Mouse (Mus musculus): Measurements from ENCODE around the gene Jakmip3. TPM values are rescaled to one million over a fixed set of nuclear protein-coding genes. Genes with fewer than 3 reads are reported as not detected.

Jakmip3 gene
- polyA plus RNA-seq, 1 experiment from 2014 or later, result 0.59 TPM

DNA sequence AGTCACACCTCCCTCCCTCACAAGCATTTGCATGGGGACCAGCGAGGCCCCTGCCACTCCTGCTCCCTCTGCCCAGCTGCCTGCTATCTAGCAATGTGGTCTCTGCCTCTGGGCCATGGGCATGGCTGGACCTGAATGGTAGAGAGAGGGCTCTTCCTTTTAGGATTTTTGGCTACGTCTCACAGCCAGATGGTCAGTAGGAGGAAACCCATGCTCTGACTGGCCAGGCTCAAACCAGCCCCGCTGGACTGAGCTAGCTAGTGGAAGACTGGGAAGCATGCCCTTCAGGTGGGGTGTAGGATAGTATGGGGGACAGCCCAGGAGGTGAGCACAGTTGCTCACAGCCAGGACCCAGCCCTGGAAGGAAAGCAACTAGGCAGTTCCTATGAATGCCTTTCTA is 161.3 kb downstream of the Jakmip3 start:
- no peak for ATAC-seq (replicated peaks; ENCODE audit: insufficient number of reproducible peaks, low FRiP score, low TSS enrichment)
- no peaks in the 10 kb centered on the region for H3K4me1 ChIP-seq (ENCODE audit: control insufficient read depth, insufficient read depth, low read length)
- H3K27ac ChIP-seq (ENCODE audit: low read depth, low read length), result no peak overlapping the region
- no peaks in the 10 kb centered on the region for H3K36me3 ChIP-seq (ENCODE audit: control insufficient read depth, insufficient read depth, low read length)
- 0 out of 2 replicates have a peak, but pooled peaks cover 2% of the 10 kb centered on the region for H3K27me3 ChIP-seq (ENCODE audit: control insufficient read depth, insufficient read depth, low read length)
- no peak overlapping the region for H3K9ac ChIP-seq (ENCODE audit: low read depth, low read length)
- no peak overlapping the region for H3K4me3 ChIP-seq (ENCODE audit: low read depth, low read length)
- 68% methylated on average over 3 of the region's 3 CpGs for whole genome bisulfite sequencing (ENCODE audit: insufficient replicate concordance)
- no peak overlapping the region for H3K4me2 ChIP-seq
- H3K9me3 ChIP-seq (replicated peaks; ENCODE audit: control insufficient read depth, low read length), result no peaks in the 10 kb centered on the region

DNA sequence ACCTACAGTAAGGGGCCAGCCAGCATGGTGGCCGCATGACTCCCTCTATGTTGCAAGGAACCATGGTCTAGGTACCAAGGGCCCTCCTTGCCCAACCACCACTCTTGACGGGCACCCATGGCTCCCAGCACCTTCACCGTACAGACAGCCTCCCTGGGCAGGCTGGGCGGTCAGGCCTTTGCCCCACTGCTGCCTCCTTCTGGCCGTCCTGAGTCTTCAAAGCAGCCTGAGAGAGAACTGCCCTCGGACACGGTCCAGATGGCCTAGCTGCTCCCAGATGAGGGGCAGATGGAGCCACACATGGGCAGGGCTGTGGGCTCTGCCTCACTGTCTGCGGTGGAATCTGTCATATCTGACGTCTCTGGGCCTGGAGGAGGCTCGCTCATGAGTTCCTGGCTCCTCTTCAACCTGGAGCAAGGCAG is 163.4 kb downstream of the Jakmip3 start:
- Histone ChIP-seq H3K4me2 (no peak overlapping the region), H3K4me3 (ENCODE audit: low read depth, low read length) (no peak overlapping the region), H3K9ac (ENCODE audit: low read depth, low read length) (no peak overlapping the region), H3K36me3 (ENCODE audit: control insufficient read depth, insufficient read depth, low read length) (no peaks in the 10 kb centered on the region), H3K4me1 (ENCODE audit: control insufficient read depth, insufficient read depth, low read length) (no peaks in the 10 kb centered on the region), H3K9me3 (replicated peaks; ENCODE audit: control insufficient read depth, low read length) (no peaks in the 10 kb centered on the region), H3K27ac (ENCODE audit: low read depth, low read length) (no peak overlapping the region), H3K27me3 (ENCODE audit: control insufficient read depth, insufficient read depth, low read length) (0 out of 2 replicates have a peak, but pooled peaks cover 2% of the 10 kb centered on the region)
- ATAC-seq (replicated peaks; ENCODE audit: insufficient number of reproducible peaks, low FRiP score, low TSS enrichment), result no peak
- WGBS (ENCODE audit: insufficient replicate concordance), result 59% methylated on average over 10 of the region's 10 CpGs

DNA sequence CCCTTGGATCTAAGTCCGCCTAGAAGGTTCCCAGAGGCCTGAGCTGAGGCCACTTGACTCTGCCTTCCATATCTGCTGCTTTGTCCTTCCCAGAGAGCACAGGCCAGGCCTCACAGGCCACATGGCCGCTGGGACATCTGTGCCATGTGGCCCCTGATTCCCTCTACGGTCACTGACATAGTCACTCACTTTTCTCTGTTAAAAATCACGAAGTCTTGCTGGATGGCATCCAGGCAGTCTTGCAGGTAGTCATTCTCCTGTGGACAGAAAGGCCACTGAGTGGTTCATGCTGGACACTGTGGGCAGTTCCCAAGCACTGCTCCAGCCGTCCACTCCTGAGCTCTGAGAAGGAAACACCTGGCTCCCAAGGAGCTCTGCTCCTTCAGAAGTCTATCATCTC is 164.5 kb downstream of the Jakmip3 start:
- no peak overlapping the region for H3K27ac ChIP-seq (ENCODE audit: low read depth, low read length)
- 78% methylated on average over 5 of the region's 5 CpGs for WGBS (ENCODE audit: insufficient replicate concordance)
- H3K9ac ChIP-seq (ENCODE audit: low read depth, low read length), result no peak overlapping the region
- no peak overlapping the region for H3K4me2 ChIP-seq
- H3K27me3 ChIP-seq (ENCODE audit: control insufficient read depth, insufficient read depth, low read length), result no peaks in the 10 kb centered on the region
- H3K9me3 ChIP-seq (replicated peaks; ENCODE audit: control insufficient read depth, low read length), result no peaks in the 10 kb centered on the region
- no peaks in the 10 kb centered on the region for H3K4me1 ChIP-seq (ENCODE audit: control insufficient read depth, insufficient read depth, low read length)
- ATAC-seq (replicated peaks; ENCODE audit: insufficient number of reproducible peaks, low FRiP score, low TSS enrichment), result no peak
- no peaks in the 10 kb centered on the region for H3K36me3 ChIP-seq (ENCODE audit: control insufficient read depth, insufficient read depth, low read length)
- H3K4me3 ChIP-seq (ENCODE audit: low read depth, low read length), result no peak overlapping the region

DNA sequence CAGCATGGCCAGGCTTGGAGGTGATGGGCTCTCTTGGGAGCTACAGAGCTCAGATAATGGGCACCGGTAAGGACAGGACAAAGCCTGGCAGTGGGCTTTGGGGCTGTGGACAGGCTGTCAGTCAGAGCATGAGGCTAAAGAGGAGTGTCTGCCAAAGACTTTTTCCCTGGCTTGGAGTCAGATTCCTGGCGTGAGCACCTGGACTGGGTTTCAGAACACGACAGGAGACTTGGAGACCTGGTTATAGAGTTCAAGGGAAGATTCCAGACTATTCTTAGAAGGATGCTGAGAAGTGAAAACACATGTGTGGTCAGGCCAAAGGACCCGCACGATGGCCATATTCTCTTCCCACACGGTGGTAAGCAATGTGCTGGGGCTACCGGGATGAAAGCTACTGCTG is 165.2 kb downstream of the Jakmip3 start:
- H3K27me3 ChIP-seq (ENCODE audit: control insufficient read depth, insufficient read depth, low read length), result no peaks in the 10 kb centered on the region
- H3K27ac ChIP-seq (ENCODE audit: low read depth, low read length), result no peak overlapping the region
- WGBS (ENCODE audit: insufficient replicate concordance), result 82% methylated on average over 7 of the region's 7 CpGs
- no peak for ATAC-seq (replicated peaks; ENCODE audit: insufficient number of reproducible peaks, low FRiP score, low TSS enrichment)
- no peak overlapping the region for H3K4me2 ChIP-seq
- no peaks in the 10 kb centered on the region for H3K4me1 ChIP-seq (ENCODE audit: control insufficient read depth, insufficient read depth, low read length)
- H3K9me3 ChIP-seq (replicated peaks; ENCODE audit: control insufficient read depth, low read length), result no peaks in the 10 kb centered on the region
- H3K9ac ChIP-seq (ENCODE audit: low read depth, low read length), result no peak overlapping the region
- no peak overlapping the region for H3K4me3 ChIP-seq (ENCODE audit: low read depth, low read length)
- H3K36me3 ChIP-seq (ENCODE audit: control insufficient read depth, insufficient read depth, low read length), result no peaks in the 10 kb centered on the region

DNA sequence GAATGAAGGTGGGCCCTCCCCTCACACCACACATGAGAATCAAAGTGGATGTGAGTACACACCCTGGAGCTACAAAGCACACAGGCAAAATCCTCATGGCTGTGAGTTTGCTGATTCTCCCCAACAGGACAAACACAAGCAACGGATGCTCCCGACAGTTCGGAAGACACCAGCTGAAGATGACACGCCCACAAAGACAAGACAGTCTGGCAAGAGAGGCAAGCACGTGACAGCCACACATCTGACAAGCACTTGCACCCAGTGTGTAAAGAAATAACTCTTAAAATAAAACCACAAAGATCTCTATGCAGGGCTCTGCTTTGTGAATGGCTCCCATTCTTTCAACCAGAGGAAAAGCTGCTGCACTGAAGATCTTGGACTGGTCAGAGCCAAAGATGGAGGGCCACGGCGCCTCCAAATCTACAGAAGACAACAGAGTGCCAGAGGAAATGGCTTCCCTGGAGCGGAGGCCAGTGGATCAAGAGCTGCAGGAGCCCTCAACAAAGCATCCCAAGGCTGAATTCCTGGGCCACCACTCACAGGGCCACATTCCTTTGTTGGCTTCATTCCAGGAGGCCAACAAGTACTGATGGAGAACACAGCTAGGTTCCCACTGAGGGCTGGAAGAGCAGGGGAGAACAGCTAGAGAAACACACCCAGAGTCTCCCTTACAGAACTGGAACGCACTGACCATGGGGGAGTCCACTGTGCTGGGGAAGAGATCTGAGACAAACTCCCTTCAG is 167.5 kb downstream of the Jakmip3 start:
- 80% methylated on average over 9 of the region's 9 CpGs for WGBS (ENCODE audit: insufficient replicate concordance)
- H3K27me3 ChIP-seq (ENCODE audit: control insufficient read depth, insufficient read depth, low read length), result no peaks in the 10 kb centered on the region
- no peak overlapping the region for H3K4me3 ChIP-seq (ENCODE audit: low read depth, low read length)
- H3K9ac ChIP-seq (ENCODE audit: low read depth, low read length), result no peak overlapping the region
- no peak overlapping the region for H3K4me2 ChIP-seq
- H3K36me3 ChIP-seq (ENCODE audit: control insufficient read depth, insufficient read depth, low read length), result no peaks in the 10 kb centered on the region
- no peak for ATAC-seq (replicated peaks; ENCODE audit: insufficient number of reproducible peaks, low FRiP score, low TSS enrichment)
- no peaks in the 10 kb centered on the region for H3K9me3 ChIP-seq (replicated peaks; ENCODE audit: control insufficient read depth, low read length)
- H3K4me1 ChIP-seq (ENCODE audit: control insufficient read depth, insufficient read depth, low read length), result no peaks in the 10 kb centered on the region
- H3K27ac ChIP-seq (ENCODE audit: low read depth, low read length), result no peak overlapping the region

DNA sequence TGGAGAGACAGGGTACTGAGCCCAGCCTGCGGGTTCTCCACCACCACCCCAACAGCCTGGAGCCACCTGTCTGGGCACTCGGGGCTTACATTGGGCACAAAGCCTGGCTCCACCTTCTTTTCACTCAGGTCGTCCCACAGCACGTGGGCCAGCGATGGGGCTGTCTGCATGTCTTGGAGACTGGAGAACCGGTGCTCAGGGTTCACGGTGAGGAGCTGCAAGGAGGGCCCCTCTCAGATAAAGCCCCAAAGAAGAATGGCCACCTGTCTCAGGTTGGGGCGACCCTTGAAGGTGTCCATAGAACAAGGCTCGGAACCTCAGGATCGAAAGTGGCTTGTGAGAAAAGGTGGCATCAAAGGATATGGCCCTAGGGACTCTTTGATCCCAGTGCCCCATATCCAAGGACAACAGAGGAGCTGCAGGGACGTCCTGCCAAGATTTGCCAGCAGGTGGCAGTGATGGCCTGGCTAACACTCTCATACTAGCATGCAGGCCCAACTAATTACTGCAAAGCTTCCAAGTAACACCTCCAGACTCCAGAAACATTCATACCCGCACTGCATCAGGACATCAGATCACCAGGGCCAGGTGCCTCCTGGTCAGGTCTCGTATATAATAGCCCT is 178.7 kb downstream of the Jakmip3 start:
- no peak overlapping the region for H3K9ac ChIP-seq (ENCODE audit: low read depth, low read length)
- no peaks in the 10 kb centered on the region for H3K4me1 ChIP-seq (ENCODE audit: control insufficient read depth, insufficient read depth, low read length)
- no peaks in the 10 kb centered on the region for H3K9me3 ChIP-seq (replicated peaks; ENCODE audit: control insufficient read depth, low read length)
- no peak for ATAC-seq (replicated peaks; ENCODE audit: insufficient number of reproducible peaks, low FRiP score, low TSS enrichment)
- no peaks in the 10 kb centered on the region for H3K36me3 ChIP-seq (ENCODE audit: control insufficient read depth, insufficient read depth, low read length)
- no peak overlapping the region for H3K4me3 ChIP-seq (ENCODE audit: low read depth, low read length)
- 41% methylated on average over 13 of the region's 13 CpGs for WGBS (ENCODE audit: insufficient replicate concordance)
- peaks cover 9% of the 10 kb centered on the region for H3K27me3 ChIP-seq (ENCODE audit: control insufficient read depth, insufficient read depth, low read length)
- H3K27ac ChIP-seq (ENCODE audit: low read depth, low read length), result no peak overlapping the region
- H3K4me2 ChIP-seq, result no peak overlapping the region

DNA sequence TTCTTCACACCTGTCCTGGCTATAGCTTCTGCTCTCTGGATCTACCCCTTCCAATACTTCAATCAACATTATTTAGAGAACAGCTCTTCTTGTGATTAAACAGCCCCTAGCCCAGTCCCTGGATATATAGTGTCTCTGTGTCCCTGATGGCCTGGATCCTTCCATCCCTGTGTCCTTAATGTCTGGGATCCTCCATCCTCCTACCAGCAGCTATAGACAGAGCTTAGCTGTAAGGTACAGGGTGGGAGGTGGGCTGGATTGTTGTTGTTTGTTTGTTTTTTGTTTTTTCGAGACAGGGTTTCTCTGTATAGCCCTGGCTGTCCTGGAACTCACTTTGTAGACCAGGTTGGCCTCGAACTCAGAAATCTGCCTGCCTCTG is 179.2 kb downstream of the Jakmip3 start:
- no peak for ATAC-seq (replicated peaks; ENCODE audit: insufficient number of reproducible peaks, low FRiP score, low TSS enrichment)
- Histone ChIP-seq H3K4me3 (ENCODE audit: low read depth, low read length) (no peak overlapping the region), H3K9ac (ENCODE audit: low read depth, low read length) (no peak overlapping the region), H3K36me3 (ENCODE audit: control insufficient read depth, insufficient read depth, low read length) (no peaks in the 10 kb centered on the region), H3K4me2 (no peak overlapping the region), H3K27ac (ENCODE audit: low read depth, low read length) (no peak overlapping the region), H3K9me3 (replicated peaks; ENCODE audit: control insufficient read depth, low read length) (no peaks in the 10 kb centered on the region), H3K4me1 (ENCODE audit: control insufficient read depth, insufficient read depth, low read length) (no peaks in the 10 kb centered on the region), H3K27me3 (ENCODE audit: control insufficient read depth, insufficient read depth, low read length) (peaks cover 9% of the 10 kb centered on the region)
- WGBS (ENCODE audit: insufficient replicate concordance), result 46% methylated on average over 2 of the region's 2 CpGs

DNA sequence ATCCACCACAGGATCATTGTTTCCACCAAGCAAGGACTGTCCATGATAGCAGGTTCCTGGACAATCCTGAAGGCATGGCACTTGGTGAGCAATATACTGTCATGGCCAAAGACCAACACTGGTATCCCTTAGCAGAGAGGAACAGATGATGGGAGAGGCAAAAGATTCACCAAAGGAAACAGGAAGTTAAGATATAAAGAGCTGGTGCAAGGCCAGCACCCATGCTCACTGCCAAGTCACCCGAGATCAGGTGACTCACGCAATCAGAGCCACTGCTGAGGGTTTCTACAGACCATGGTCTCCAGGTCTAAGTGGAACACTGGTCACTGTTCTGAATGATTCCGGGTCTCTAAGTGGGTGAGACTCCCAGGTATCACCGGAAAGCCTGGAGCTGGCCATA is 185.4 kb downstream of the Jakmip3 start:
- ATAC-seq (replicated peaks; ENCODE audit: insufficient number of reproducible peaks, low FRiP score, low TSS enrichment), result no peak
- Histone ChIP-seq H3K36me3 (ENCODE audit: control insufficient read depth, insufficient read depth, low read length) (no peaks in the 10 kb centered on the region), H3K27me3 (ENCODE audit: control insufficient read depth, insufficient read depth, low read length) (peaks cover 7% of the 10 kb centered on the region), H3K4me3 (ENCODE audit: low read depth, low read length) (no peak overlapping the region), H3K9ac (ENCODE audit: low read depth, low read length) (no peak overlapping the region), H3K27ac (ENCODE audit: low read depth, low read length) (no peak overlapping the region), H3K4me1 (ENCODE audit: control insufficient read depth, insufficient read depth, low read length) (no peaks in the 10 kb centered on the region), H3K9me3 (replicated peaks; ENCODE audit: control insufficient read depth, low read length) (no peaks in the 10 kb centered on the region), H3K4me2 (no peak overlapping the region)
- WGBS (ENCODE audit: insufficient replicate concordance), result 73% methylated on average over 4 of the region's 4 CpGs

DNA sequence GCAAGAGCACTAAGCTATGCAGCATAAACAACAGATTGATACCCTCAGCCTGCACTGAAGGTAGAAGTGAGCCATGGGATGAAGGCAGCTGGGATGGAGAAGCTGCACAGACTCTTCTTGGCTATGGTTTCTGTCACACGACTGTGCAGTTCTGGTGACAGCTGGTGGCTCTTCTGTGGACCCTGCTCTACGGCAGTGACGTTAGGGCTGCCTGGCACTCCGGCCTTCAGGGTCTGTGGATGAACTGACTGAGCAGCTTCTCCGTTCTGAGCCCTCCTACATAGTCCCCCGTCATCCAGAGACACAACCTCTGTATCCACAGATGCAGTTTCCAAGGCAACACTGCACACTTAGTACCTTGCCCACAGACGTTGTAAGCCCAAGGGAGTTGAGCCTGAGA is 186.0 kb downstream of the Jakmip3 start:
- no peak overlapping the region for H3K4me3 ChIP-seq (ENCODE audit: low read depth, low read length)
- no peak overlapping the region for H3K4me2 ChIP-seq
- no peaks in the 10 kb centered on the region for H3K4me1 ChIP-seq (ENCODE audit: control insufficient read depth, insufficient read depth, low read length)
- no peaks in the 10 kb centered on the region for H3K9me3 ChIP-seq (replicated peaks; ENCODE audit: control insufficient read depth, low read length)
- no peak overlapping the region for H3K9ac ChIP-seq (ENCODE audit: low read depth, low read length)
- H3K27ac ChIP-seq (ENCODE audit: low read depth, low read length), result no peak overlapping the region
- no peaks in the 10 kb centered on the region for H3K36me3 ChIP-seq (ENCODE audit: control insufficient read depth, insufficient read depth, low read length)
- WGBS (ENCODE audit: insufficient replicate concordance), result 73% methylated on average over 7 of the region's 7 CpGs
- H3K27me3 ChIP-seq (ENCODE audit: control insufficient read depth, insufficient read depth, low read length), result peaks cover 7% of the 10 kb centered on the region
- ATAC-seq (replicated peaks; ENCODE audit: insufficient number of reproducible peaks, low FRiP score, low TSS enrichment), result no peak

Data from heart, embryonic 11.5 days (tissue).